In the genomic region with DNA sequence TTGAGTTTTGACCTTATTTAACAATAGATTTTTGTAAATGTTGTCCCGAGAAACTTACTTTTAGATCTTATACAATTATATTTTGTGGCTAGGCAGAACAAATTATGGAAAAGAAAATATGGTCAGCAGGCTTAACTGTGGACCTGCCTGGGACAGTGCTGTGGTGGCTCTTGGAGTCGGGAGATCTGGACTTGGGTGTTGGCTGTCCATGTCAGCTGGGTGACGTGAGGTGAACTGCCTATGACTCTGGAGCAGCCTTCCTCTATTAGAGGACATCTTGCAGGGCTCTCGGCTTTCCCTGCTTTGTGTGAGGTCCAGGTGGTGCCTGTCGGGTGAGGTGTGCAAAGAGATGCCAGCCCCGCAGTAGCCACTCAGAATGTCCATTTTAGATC, we compare ENCODE assay signal across 19 mouse cellular contexts.
A peak's percentile ranks its signal among the peaks of the same experiment; 100 is the strongest.
DNase-seq lines count a peak whose midpoint lies in the region; ATAC-seq and TF ChIP-seq lines count a peak whose summit lies in the region.
"Had no signal": no experiment of that assay in that cellular context is flagged by ENCODE, and none has a peak within 500 bp of the region (broad histone marks: within the 10 kb centered on the region; RNA-seq: fewer than 3 reads in every experiment).

No protein-coding gene starts in this region.

- H3K4me3 ChIP-seq in intestine, embryonic 14.5 days (ENCODE audit: low read depth, low read length), result no peak overlapping the region
- H3K4me3 ChIP-seq in intestine, embryonic 15.5 days (replicated peaks), result no peak overlapping the region
- H3K4me3 ChIP-seq in lung, embryonic 15.5 days, result no peak overlapping the region
- no peak overlapping the region for H3K4me3 ChIP-seq in brown adipose tissue, adult 24 weeks (ENCODE audit: insufficient read depth, low read depth, low read length)
- peak overlapping the region; percentile 69 for H3K4me3 ChIP-seq in megakaryocyte, embryonic 14.5 days (replicated peaks)
- no peak overlapping the region for H3K4me3 ChIP-seq in heart, adult 2 months
- H3K4me3 ChIP-seq: embryonic facial prominence, embryonic 13.5 days; erythroblast, embryonic 14.5 days; forebrain, embryonic 12.5 days; heart, embryonic 13.5 days; limb, embryonic 15.5 days; neural tube, embryonic 12.5 days had no signal

- TF ChIP-seq POLR2A in heart, adult 2 months (IDR thresholded peaks at IDR 0.05; ENCODE audit: insufficient read depth, low read depth, low read length), result no peak

- H3K27ac ChIP-seq in intestine, embryonic 14.5 days (ENCODE audit: low read depth), result peak overlapping the region; percentile 69
- no peak overlapping the region for H3K27ac ChIP-seq in intestine, embryonic 15.5 days
- peak overlapping the region; percentile 19; the same call in 1 of the 2 replicates for H3K27ac ChIP-seq in lung, embryonic 15.5 days
- 0 out of 2 replicates have a peak overlapping the region, but pooled peaks have one; percentile 32 for H3K27ac ChIP-seq in brown adipose tissue, adult 24 weeks (replicated peaks; ENCODE audit: low read depth, low read length)
- no peak overlapping the region for H3K27ac ChIP-seq in heart, adult 2 months
- H3K27ac ChIP-seq: embryonic facial prominence, embryonic 13.5 days; limb, embryonic 15.5 days; neural tube, embryonic 12.5 days had no signal

- 0 out of 2 replicates have a peak, but pooled peaks cover 7% of the 10 kb centered on the region for H3K4me1 ChIP-seq in intestine, embryonic 14.5 days (replicated peaks; ENCODE audit: control insufficient read depth, insufficient read depth, low read length)
- H3K4me1 ChIP-seq in intestine, embryonic 15.5 days (replicated peaks), result no peaks in the 10 kb centered on the region
- H3K4me1 ChIP-seq in lung, embryonic 15.5 days, result 0 out of 2 replicates have a peak, but pooled peaks cover 7% of the 10 kb centered on the region
- peaks cover 7% of the 10 kb centered on the region for H3K4me1 ChIP-seq in brown adipose tissue, adult 24 weeks (ENCODE audit: control insufficient read depth, insufficient read depth, insufficient read length, low read length)
- peaks cover 55% of the 10 kb centered on the region for H3K4me1 ChIP-seq in megakaryocyte, embryonic 14.5 days
- H3K4me1 ChIP-seq in heart, adult 2 months (ENCODE audit: control insufficient read depth, insufficient read depth, low read length), result peaks cover 2% of the 10 kb centered on the region

- WGBS in intestine, embryonic 14.5 days, result 83% methylated on average over 6 of the region's 6 CpGs
- 74% methylated on average over 6 of the region's 6 CpGs for WGBS in intestine, embryonic 15.5 days
- WGBS in lung, embryonic 15.5 days, result 64% methylated on average over 6 of the region's 6 CpGs
- 83% methylated on average over 6 of the region's 6 CpGs for WGBS in heart, adult 2 months

- no peaks in the 10 kb centered on the region for H3K27me3 ChIP-seq in intestine, embryonic 14.5 days (replicated peaks; ENCODE audit: control insufficient read depth, insufficient read depth, low read length)
- H3K27me3 ChIP-seq in intestine, embryonic 15.5 days (replicated peaks), result no peaks in the 10 kb centered on the region
- no peaks in the 10 kb centered on the region for H3K27me3 ChIP-seq in lung, embryonic 15.5 days
- H3K27me3 ChIP-seq in megakaryocyte, embryonic 14.5 days (replicated peaks), result no peaks in the 10 kb centered on the region
- no peaks in the 10 kb centered on the region for H3K27me3 ChIP-seq in heart, adult 2 months (ENCODE audit: control insufficient read depth, insufficient read depth, low read length)
- H3K27me3 ChIP-seq: embryonic facial prominence, embryonic 13.5 days; forebrain, embryonic 12.5 days; heart, embryonic 13.5 days; limb, embryonic 15.5 days; neural tube, embryonic 12.5 days had no signal

- no peak for ATAC-seq in intestine, embryonic 14.5 days (replicated peaks; ENCODE audit: low FRiP score, low TSS enrichment, low read depth)
- no peak for ATAC-seq in intestine, embryonic 15.5 days
- no peak for ATAC-seq in lung, embryonic 15.5 days (ENCODE audit: borderline replicate concordance, extremely low read depth, low FRiP score, low TSS enrichment)

- DNase-seq in intestine, embryonic 14.5 days (ENCODE audit: low spot score), result no peak
- DNase-seq in lung, postnatal 25 days (ENCODE audit: low spot score), result no peak
- no peak for DNase-seq in heart, adult 9 months (ENCODE audit: low spot score in 2 of 2)
- DNase-seq in heart, adult 2 months, result no peak
- DNase-seq: cerebellum, adult 18-20 months; cerebellum, postnatal 25 days; layer of hippocampus, postnatal 36 days; right cerebral cortex, postnatal 14 days had no signal

- TF ChIP-seq CTCF in heart, adult 2 months (IDR thresholded peaks at IDR 0.05), result no peak

- intact Hi-C loops in heart, adult 2 months (cut with DNase I), result no loop called here

- no peaks in the 10 kb centered on the region for H3K36me3 ChIP-seq in intestine, embryonic 14.5 days (ENCODE audit: control insufficient read depth, insufficient read depth, low read length)
- H3K36me3 ChIP-seq in intestine, embryonic 15.5 days, result no peaks in the 10 kb centered on the region
- H3K36me3 ChIP-seq in lung, embryonic 15.5 days, result no peaks in the 10 kb centered on the region
- no peaks in the 10 kb centered on the region for H3K36me3 ChIP-seq in megakaryocyte, embryonic 14.5 days (replicated peaks; ENCODE audit: low read length)
- 0 out of 2 replicates have a peak, but pooled peaks cover 3% of the 10 kb centered on the region for H3K36me3 ChIP-seq in heart, adult 2 months (ENCODE audit: control insufficient read depth, insufficient read depth, low read length)
- H3K36me3 ChIP-seq: embryonic facial prominence, embryonic 13.5 days; forebrain, embryonic 12.5 days; heart, embryonic 13.5 days; limb, embryonic 15.5 days; neural tube, embryonic 12.5 days had no signal

- H3K79me2 ChIP-seq in heart, adult 2 months (replicated peaks; ENCODE audit: control insufficient read depth, insufficient read depth, low read length), result no peaks in the 10 kb centered on the region

- TF ChIP-seq EP300 in heart, adult 2 months (IDR thresholded peaks at IDR 0.05; ENCODE audit: insufficient read depth, low read depth, low read length), result no peak

- no peak overlapping the region for H3K4me2 ChIP-seq in intestine, embryonic 14.5 days (ENCODE audit: low read length)
- no peak overlapping the region for H3K4me2 ChIP-seq in intestine, embryonic 15.5 days (replicated peaks)
- no peak overlapping the region for H3K4me2 ChIP-seq in lung, embryonic 15.5 days
- H3K4me2 ChIP-seq: embryonic facial prominence, embryonic 13.5 days; forebrain, embryonic 12.5 days; heart, embryonic 13.5 days; limb, embryonic 15.5 days; lung, embryonic 14.5 days; neural tube, embryonic 12.5 days had no signal

- H3K9ac ChIP-seq in intestine, embryonic 14.5 days (ENCODE audit: low read length), result no peak overlapping the region
- no peak overlapping the region for H3K9ac ChIP-seq in intestine, embryonic 15.5 days
- H3K9ac ChIP-seq in lung, embryonic 15.5 days, result no peak overlapping the region
- H3K9ac ChIP-seq in heart, adult 2 months (ENCODE audit: low read depth, low read length), result no peak overlapping the region
- H3K9ac ChIP-seq: embryonic facial prominence, embryonic 13.5 days; forebrain, embryonic 12.5 days; heart, embryonic 13.5 days; limb, embryonic 15.5 days; lung, embryonic 14.5 days; neural tube, embryonic 12.5 days had no signal

- H3K9me3 ChIP-seq in intestine, embryonic 14.5 days (ENCODE audit: control insufficient read depth, low read length), result no peaks in the 10 kb centered on the region
- H3K9me3 ChIP-seq in intestine, embryonic 15.5 days, result no peaks in the 10 kb centered on the region
- no peaks in the 10 kb centered on the region for H3K9me3 ChIP-seq in lung, embryonic 15.5 days
- no peaks in the 10 kb centered on the region for H3K9me3 ChIP-seq in megakaryocyte, embryonic 14.5 days
- H3K9me3 ChIP-seq: embryonic facial prominence, embryonic 13.5 days; forebrain, embryonic 12.5 days; heart, embryonic 13.5 days; limb, embryonic 15.5 days; neural tube, embryonic 12.5 days had no signal

Comparison
In these comparisons a context has a peak if more than half of its experiments do, and no peak if none do; other contexts are left out.
1. H3K27ac ChIP-seq: peak in intestine, embryonic 14.5 days (single experiment), lung, embryonic 15.5 days (single experiment) and brown adipose tissue, adult 24 weeks (single experiment); none in intestine, embryonic 15.5 days (single experiment) and heart, adult 2 months (single experiment).